Mouse (Mus musculus) liver, embryonic 16.5 days (tissue): ENCODE measurements around the gene Pdlim1. TPM values are rescaled to one million over a fixed set of nuclear protein-coding genes. Genes with fewer than 3 reads are reported as not detected.

Source experiments
- ATAC-seq: fragments of 200-750 bp; cut with Nextera tagmentation; 2 replicates; pipeline ENCODE4 v1.8.0; 2017; ENCODE audit warnings: low read depth, mild to moderate bottlenecking, moderate number of reproducible peaks, moderate library complexity
- H3K27ac ChIP-seq: fragments of 300-500 bp; sonication (generic); 2 replicates; pipeline ENCODE4 v1.5.1; 2014; ENCODE audit warnings: mild to moderate bottlenecking, low read length
- H3K27me3 ChIP-seq: fragments of 300-500 bp; sonication (generic); 2 replicates; pipeline ENCODE4 v1.6.1; 2014; ENCODE audit warnings: low read depth, low read length, mixed read lengths; ENCODE audit not compliant: control insufficient read depth, insufficient read depth
- H3K36me3 ChIP-seq: fragments of 300-500 bp; sonication (generic); 2 replicates; pipeline ENCODE4 v1.6.1; 2014; ENCODE audit warnings: mild to moderate bottlenecking; ENCODE audit not compliant: control insufficient read depth, insufficient read depth
- H3K4me1 ChIP-seq: fragments of 300-500 bp; sonication (generic); 2 replicates; pipeline ENCODE4 v1.6.1; 2014; ENCODE audit warnings: low read depth, low read length, mixed read lengths; ENCODE audit not compliant: control insufficient read depth
- H3K4me2 ChIP-seq: fragments of 300-500 bp; sonication (generic); 2 replicates; pipeline ENCODE4 v1.6.1; 2014; ENCODE audit warnings: low read depth, low read length, mixed read lengths
- H3K4me3 ChIP-seq: fragments of 300-500 bp; sonication (generic); 2 replicates; pipeline ENCODE4 v1.5.1; 2014; ENCODE audit warnings: low read depth, mild to moderate bottlenecking, low read length
- H3K9ac ChIP-seq: fragments of 300-500 bp; sonication (generic); 2 replicates; pipeline ENCODE4 v1.6.1; 2014; ENCODE audit warnings: low read depth, low read length
- H3K9me3 ChIP-seq: fragments of 300-500 bp; sonication (generic); replicated peaks from 2 replicates; pipeline ENCODE4 v1.6.1; 2016; ENCODE audit warnings: low read length; ENCODE audit not compliant: control insufficient read depth
- WGBS: fragments of 180-500 bp; shearing (Covaris S2); extraction: QIAGEN DNeasy Blood & Tissue Kit; methylation state at CpG from one replicate; pipeline ENCODE4 v1.1.7; 2014; ENCODE audit not compliant: insufficient replicate concordance; 5-methylcytosine and 5-hydroxymethylcytosine counted together
- polyA plus RNA-seq: library from polyadenylated mRNA; unstranded; fragments of >200 nt; fragmentation: Nextera tagmentation; extraction: Ambion mirVana; gene quantifications from 2 replicates; pipeline ENCODE4 v1.2.1, GENCODE M21; 2015

Gene Pdlim1
- 70.4 and 73.8 TPM in 2 replicates for polyA plus RNA-seq

GRCm38 (mm10) chr19:40271308-40271892 is at the start of gene Pdlim1:
TSS of gene Pdlim1 (minus strand) at chr19:40271842.
- H3K4me2 ChIP-seq = peak within 1 kb of the TSS; percentile 66
- H3K9me3 ChIP-seq = no peaks in the 10 kb centered on the region
- peak within 1 kb of the TSS; percentile 59 for H3K9ac ChIP-seq
- ATAC-seq = peak; percentile 95
- peaks cover 25% of the 10 kb centered on the region for H3K4me1 ChIP-seq
- no peaks in the 10 kb centered on the region for H3K36me3 ChIP-seq
- peaks cover 15% of the 10 kb centered on the region for H3K27me3 ChIP-seq
- peak within 1 kb of the TSS; percentile 47 for H3K27ac ChIP-seq
- WGBS = under 1% methylated on average over 54 of the region's 54 CpGs
- H3K4me3 ChIP-seq = peak within 1 kb of the TSS; percentile 61

GRCm38 (mm10) chr19:40319199-40319598 is 47.6 kb upstream of the Pdlim1 start:
- H3K4me2 ChIP-seq = no peak overlapping the region
- 0 out of 2 replicates have a peak, but pooled peaks cover 5% of the 10 kb centered on the region for H3K36me3 ChIP-seq
- no peaks in the 10 kb centered on the region; the same call in 1 of the 2 replicates for H3K4me1 ChIP-seq
- WGBS = 67% methylated on average over 3 of the region's 3 CpGs
- H3K27me3 ChIP-seq = no peaks in the 10 kb centered on the region
- H3K9ac ChIP-seq = no peak overlapping the region
- ATAC-seq = no peak
- no peak overlapping the region for H3K27ac ChIP-seq
- H3K4me3 ChIP-seq = no peak overlapping the region
- no peaks in the 10 kb centered on the region for H3K9me3 ChIP-seq

GRCm38 (mm10) chr19:40318511-40318910 is 46.9 kb upstream of the Pdlim1 start:
- H3K36me3 ChIP-seq = 0 out of 2 replicates have a peak, but pooled peaks cover 5% of the 10 kb centered on the region

GRCm38 (mm10) chr19:40317001-40317400 is 45.4 kb upstream of the Pdlim1 start:
- Histone ChIP-seq H3K4me1 (no peaks in the 10 kb centered on the region; the same call in 1 of the 2 replicates), H3K9ac (no peak overlapping the region), H3K27me3 (no peaks in the 10 kb centered on the region), H3K36me3 (0 out of 2 replicates have a peak, but pooled peaks cover 5% of the 10 kb centered on the region), H3K27ac (no peak overlapping the region), H3K4me3 (no peak overlapping the region), H3K4me2 (no peak overlapping the region), H3K9me3 (no peaks in the 10 kb centered on the region)
- ATAC-seq = no peak
- 64% methylated on average over 4 of the region's 4 CpGs for WGBS

More at GRCm38 (mm10) chr19:40318511-40318910, 46.9 kb upstream of the Pdlim1 start:
- no peak overlapping the region for H3K9ac ChIP-seq
- ATAC-seq = no peak
- no peaks in the 10 kb centered on the region for H3K27me3 ChIP-seq
- no peaks in the 10 kb centered on the region for H3K9me3 ChIP-seq
- no peaks in the 10 kb centered on the region; the same call in 1 of the 2 replicates for H3K4me1 ChIP-seq
- no peak overlapping the region for H3K4me2 ChIP-seq
- WGBS = 73% methylated on average over 6 of the region's 6 CpGs
- no peak overlapping the region for H3K4me3 ChIP-seq
- no peak overlapping the region for H3K27ac ChIP-seq

- ATAC-seq = no peak
- Histone ChIP-seq H3K4me3 (no peak overlapping the region), H3K9me3 (no peaks in the 10 kb centered on the region), H3K9ac (no peak overlapping the region), H3K4me2 (no peak overlapping the region), H3K27me3 (no peaks in the 10 kb centered on the region), H3K27ac (no peak overlapping the region), H3K4me1 (no peaks in the 10 kb centered on the region; the same call in 1 of the 2 replicates), H3K36me3 (peaks cover 8% of the 10 kb centered on the region)
- 86% methylated on average over 11 of the region's 11 CpGs for WGBS
Measured at GRCm38 (mm10) chr19:40314252-40314651, 42.6 kb upstream of the Pdlim1 start.

- Histone ChIP-seq H3K4me1 (no peaks in the 10 kb centered on the region), H3K27me3 (no peaks in the 10 kb centered on the region), H3K9me3 (no peaks in the 10 kb centered on the region), H3K4me3 (no peak overlapping the region), H3K4me2 (no peak overlapping the region), H3K27ac (no peak overlapping the region), H3K36me3 (peaks cover 9% of the 10 kb centered on the region), H3K9ac (no peak overlapping the region)
- ATAC-seq = no peak
- WGBS = 87% methylated on average over 8 of the region's 8 CpGs
Measured at GRCm38 (mm10) chr19:40311631-40312030, 40.0 kb upstream of the Pdlim1 start.

GRCm38 (mm10) chr19:40310410-40311130 is 38.9 kb upstream of the Pdlim1 start:
- no peak overlapping the region for H3K9ac ChIP-seq
- WGBS = 68% methylated on average over 15 of the region's 15 CpGs
- ATAC-seq = no peak

GRCm38 (mm10) chr19:40309911-40310310 is 38.3 kb upstream of the Pdlim1 start:
- Histone ChIP-seq H3K9me3 (no peaks in the 10 kb centered on the region), H3K4me2 (no peak overlapping the region), H3K36me3 (peaks cover 9% of the 10 kb centered on the region), H3K9ac (no peak overlapping the region), H3K4me1 (no peaks in the 10 kb centered on the region), H3K4me3 (no peak overlapping the region), H3K27me3 (no peaks in the 10 kb centered on the region), H3K27ac (no peak overlapping the region)
- WGBS = 83% methylated on average over 12 of the region's 12 CpGs
- ATAC-seq = no peak

More at GRCm38 (mm10) chr19:40310410-40311130, 38.9 kb upstream of the Pdlim1 start:
- H3K9me3 ChIP-seq = no peaks in the 10 kb centered on the region
- no peaks in the 10 kb centered on the region for H3K4me1 ChIP-seq
- no peaks in the 10 kb centered on the region for H3K27me3 ChIP-seq
- no peak overlapping the region for H3K4me2 ChIP-seq
- H3K4me3 ChIP-seq = no peak overlapping the region
- peaks cover 9% of the 10 kb centered on the region for H3K36me3 ChIP-seq
- H3K27ac ChIP-seq = no peak overlapping the region

GRCm38 (mm10) chr19:40307550-40307949 is 35.9 kb upstream of the Pdlim1 start:
- H3K9ac ChIP-seq = no peak overlapping the region
- H3K27ac ChIP-seq = no peak overlapping the region
- no peaks in the 10 kb centered on the region for H3K4me1 ChIP-seq
- no peak overlapping the region for H3K4me2 ChIP-seq
- no peak overlapping the region for H3K4me3 ChIP-seq
- H3K9me3 ChIP-seq = no peaks in the 10 kb centered on the region
- 68% methylated on average over 7 of the region's 7 CpGs for WGBS
- H3K36me3 ChIP-seq = peaks cover 9% of the 10 kb centered on the region
- ATAC-seq = no peak
- H3K27me3 ChIP-seq = no peaks in the 10 kb centered on the region
